Comparison of ENCODE assay signal across 12 mouse cellular contexts in genomic region chr3:93579317-93580038, GRCm38 (mm10). TPM values are rescaled to one million over a fixed set of nuclear protein-coding genes. Genes with fewer than 3 reads are reported as not detected.
DNase-seq lines count a peak whose midpoint lies in the region; ATAC-seq and TF ChIP-seq lines count a peak whose summit lies in the region.
"Had no signal": no experiment of that assay in that cellular context is flagged by ENCODE, and none has a peak within 500 bp of the region (broad histone marks: within the 10 kb centered on the region; RNA-seq: fewer than 3 reads in every experiment).

No protein-coding gene starts in this region.

- no peak overlapping the region for H3K9ac ChIP-seq in kidney, embryonic 16.5 days (replicated peaks; ENCODE audit: low read length)
- H3K9ac ChIP-seq in hindbrain, embryonic 16.5 days (ENCODE audit: low read depth, low read length): no peak overlapping the region
- H3K9ac ChIP-seq: embryonic facial prominence, embryonic 15.5 days; limb, embryonic 13.5 days had no signal

- no peaks in the 10 kb centered on the region for H3K27me3 ChIP-seq in kidney, embryonic 16.5 days (ENCODE audit: insufficient read depth, low read length)
- no peaks in the 10 kb centered on the region for H3K27me3 ChIP-seq in small intestine, adult 2 months (ENCODE audit: control insufficient read depth, insufficient read depth, low read length)
- no peaks in the 10 kb centered on the region for H3K27me3 ChIP-seq in hindbrain, embryonic 16.5 days (replicated peaks; ENCODE audit: control insufficient read depth, insufficient read depth, low read length)
- H3K27me3 ChIP-seq: embryonic facial prominence, embryonic 15.5 days; limb, embryonic 13.5 days; megakaryocyte, embryonic 14.5 days had no signal

- no peaks in the 10 kb centered on the region for H3K36me3 ChIP-seq in kidney, embryonic 16.5 days (ENCODE audit: insufficient read depth, low read length)
- H3K36me3 ChIP-seq in small intestine, adult 2 months (ENCODE audit: control insufficient read depth, insufficient read depth, low read length): no peaks in the 10 kb centered on the region
- H3K36me3 ChIP-seq in hindbrain, embryonic 16.5 days (ENCODE audit: control insufficient read depth, insufficient read depth, low read length): no peaks in the 10 kb centered on the region
- H3K36me3 ChIP-seq: embryonic facial prominence, embryonic 15.5 days; limb, embryonic 13.5 days had no signal

- TF ChIP-seq CTCF in small intestine, adult 2 months (IDR thresholded peaks at IDR 0.05; ENCODE audit: extremely low read depth, insufficient read length, insufficient replicate concordance, low read depth, low read length): no peak

- no peak overlapping the region for H3K27ac ChIP-seq in kidney, embryonic 16.5 days (ENCODE audit: low read length)
- H3K27ac ChIP-seq in small intestine, adult 2 months (ENCODE audit: insufficient read depth, low read depth, low read length): peak overlapping the region; percentile 95
- H3K27ac ChIP-seq in hindbrain, embryonic 16.5 days (ENCODE audit: low read depth, low read length): no peak overlapping the region
- H3K27ac ChIP-seq: limb, embryonic 13.5 days had no signal

- 51% methylated on average over 6 of the region's 6 CpGs for WGBS in kidney, embryonic 16.5 days
- 24% methylated on average over 6 of the region's 6 CpGs for WGBS in small intestine, adult 2 months
- 65% methylated on average over 6 of the region's 6 CpGs for WGBS in hindbrain, embryonic 16.5 days

- ATAC-seq in kidney, embryonic 16.5 days (ENCODE audit: low FRiP score, low TSS enrichment): no peak
- ATAC-seq in hindbrain, embryonic 16.5 days: no peak

- H3K4me1 ChIP-seq in kidney, embryonic 16.5 days (ENCODE audit: insufficient read depth, low read length): no peaks in the 10 kb centered on the region
- H3K4me1 ChIP-seq in small intestine, adult 2 months (ENCODE audit: control insufficient read depth, insufficient read depth, insufficient read length, low read length): peaks cover 14% of the 10 kb centered on the region
- H3K4me1 ChIP-seq in hindbrain, embryonic 16.5 days (ENCODE audit: control insufficient read depth, insufficient read depth, low read depth, low read length): no peaks in the 10 kb centered on the region
- H3K4me1 ChIP-seq: embryonic facial prominence, embryonic 15.5 days; limb, embryonic 13.5 days; megakaryocyte, embryonic 14.5 days had no signal

- H3K4me2 ChIP-seq in kidney, embryonic 16.5 days (replicated peaks; ENCODE audit: low read depth, low read length): no peak overlapping the region
- no peak overlapping the region for H3K4me2 ChIP-seq in hindbrain, embryonic 16.5 days (ENCODE audit: low read length)
- H3K4me2 ChIP-seq: embryonic facial prominence, embryonic 15.5 days; limb, embryonic 13.5 days had no signal

- peak; percentile 72 for DNase-seq in kidney, adult 18-20 months
- peak; percentile 22 for DNase-seq in adrenal gland, postnatal 25 days
- DNase-seq in kidney, postnatal 25 days: peak; percentile 81 to 87
- no peak for DNase-seq in heart, postnatal 4 days
- DNase-seq in layer of hippocampus, postnatal 25 days (ENCODE audit: extremely low spot score in 1 of 2, low spot score in 1 of 2): no peak
- DNase-seq: cerebellum, adult 18-20 months had no signal

- H3K9me3 ChIP-seq in kidney, embryonic 16.5 days (ENCODE audit: low read length): no peaks in the 10 kb centered on the region
- no peaks in the 10 kb centered on the region for H3K9me3 ChIP-seq in hindbrain, embryonic 16.5 days (ENCODE audit: control insufficient read depth, low read length)
- H3K9me3 ChIP-seq: embryonic facial prominence, embryonic 15.5 days; limb, embryonic 13.5 days; megakaryocyte, embryonic 14.5 days had no signal

- no peak overlapping the region for H3K4me3 ChIP-seq in kidney, embryonic 16.5 days (ENCODE audit: low read length)
- H3K4me3 ChIP-seq in small intestine, adult 2 months (ENCODE audit: low read depth, low read length): no peak overlapping the region
- H3K4me3 ChIP-seq in hindbrain, embryonic 16.5 days (ENCODE audit: low read length): no peak overlapping the region
- H3K4me3 ChIP-seq: embryonic facial prominence, embryonic 15.5 days; limb, embryonic 13.5 days; megakaryocyte, embryonic 14.5 days had no signal

- no peak for TF ChIP-seq POLR2A in small intestine, adult 2 months (IDR thresholded peaks at IDR 0.05; ENCODE audit: low read depth, low read length)

RNA-seq across cellular contexts. Expression of gene S100a10, which starts 24.6 kb away (rescaled TPM):
- polyA plus RNA-seq in kidney, embryonic 16.5 days (2015; fragmentation: Nextera tagmentation; extraction: Ambion mirVana): 487 TPM in 2 replicates
- total RNA-seq in adrenal gland, postnatal 25 days (2021): 138 and 144 TPM in 2 replicates
- polyA plus RNA-seq in small intestine, adult 2 months (2012; rRNA removed): 43.4 and 172 TPM in 2 replicates
- 100 to 1,000 TPM; 174 to 179 TPM for total RNA-seq in heart, postnatal 4 days (2021)
- 198 and 202 TPM in 2 replicates for polyA plus RNA-seq in hindbrain, embryonic 16.5 days (2015; fragmentation: Nextera tagmentation; extraction: Ambion mirVana)
- total RNA-seq in layer of hippocampus, postnatal 25 days (2021): 10 to 100 TPM; 15.0 to 23.5 TPM

RNA-seq across cellular contexts. Expression of gene S100a11, which starts 59.2 kb away (rescaled TPM):
- polyA plus RNA-seq in kidney, embryonic 16.5 days (2015; fragmentation: Nextera tagmentation; extraction: Ambion mirVana): 1,206 and 1,400 TPM in 2 replicates
- total RNA-seq in adrenal gland, postnatal 25 days (2021): 205 and 211 TPM in 2 replicates
- 49.0 and 81.5 TPM in 2 replicates for polyA plus RNA-seq in small intestine, adult 2 months (2012; rRNA removed)
- total RNA-seq in heart, postnatal 4 days (2021): 100 to 1,000 TPM; 243 to 300 TPM
- polyA plus RNA-seq in hindbrain, embryonic 16.5 days (2015; fragmentation: Nextera tagmentation; extraction: Ambion mirVana): 173 and 217 TPM in 2 replicates
- 1 to 10 TPM; 6.1 to 8.5 TPM for total RNA-seq in layer of hippocampus, postnatal 25 days (2021)

Comparison
In these comparisons a context has a peak if more than half of its experiments do, and no peak if none do; other contexts are left out.
1. DNase-seq: peak in kidney, adult 18-20 months (single experiment), adrenal gland, postnatal 25 days (single experiment) and kidney, postnatal 25 days (2 of 2); none in heart, postnatal 4 days (single experiment) and layer of hippocampus, postnatal 25 days (0 of 2).
2. RNA of gene S100a11, which starts 59.2 kb away (total RNA-seq): 243 to 300 TPM in heart, postnatal 4 days and 205 to 211 TPM in adrenal gland, postnatal 25 days; 6.1 to 8.5 TPM in layer of hippocampus, postnatal 25 days; every median in the first group is over 10 times any median in the second.